Mouse (Mus musculus) MEL-GATA-1-ER (cell line): Measurements from ENCODE around the gene Mbl1.

Experiments
- DNase-seq: peaks from one replicate; pipeline ENCODE4 v3.0.0-alpha.2; 2012; ENCODE audit warnings: low read depth; ENCODE audit errors: extremely low read depth

Gene Mbl1

DNA sequence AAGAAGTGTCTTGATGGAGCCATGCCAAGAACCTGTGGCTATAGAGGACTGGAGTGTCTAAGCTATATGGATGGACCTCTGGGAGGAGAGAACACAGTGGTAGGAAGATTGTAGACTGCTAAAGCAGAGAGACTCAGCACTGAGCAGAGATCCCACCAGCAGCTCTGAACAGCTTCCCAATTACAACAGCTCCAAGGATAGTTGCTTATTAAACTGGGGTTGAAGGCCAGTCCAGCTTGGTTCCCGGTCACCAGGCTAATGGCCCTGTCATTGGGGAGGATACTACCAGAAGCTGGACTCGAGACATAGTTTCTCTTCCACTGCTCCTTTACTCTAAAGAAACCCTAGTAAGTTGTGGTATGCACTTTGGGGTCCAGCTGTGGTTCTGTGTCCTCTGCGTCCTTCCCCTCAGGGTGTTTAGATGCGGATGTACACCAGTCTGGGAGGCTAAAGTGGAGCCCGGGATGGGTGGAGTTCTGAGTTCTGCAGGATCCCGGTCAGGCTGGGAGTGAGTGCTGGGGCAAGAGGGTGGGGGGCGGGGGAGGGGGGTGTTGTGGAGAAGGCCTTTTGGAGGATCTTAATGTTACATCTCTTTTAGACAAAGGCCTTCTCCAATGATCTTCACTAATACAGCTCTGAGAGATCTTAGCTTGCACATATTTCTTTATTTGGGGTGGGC is at the start of gene Mbl1:
Mbl1 (plus strand) TSS at position 239 of the 679 bp plus-strand sequence.
- DNase-seq: no peak

DNA sequence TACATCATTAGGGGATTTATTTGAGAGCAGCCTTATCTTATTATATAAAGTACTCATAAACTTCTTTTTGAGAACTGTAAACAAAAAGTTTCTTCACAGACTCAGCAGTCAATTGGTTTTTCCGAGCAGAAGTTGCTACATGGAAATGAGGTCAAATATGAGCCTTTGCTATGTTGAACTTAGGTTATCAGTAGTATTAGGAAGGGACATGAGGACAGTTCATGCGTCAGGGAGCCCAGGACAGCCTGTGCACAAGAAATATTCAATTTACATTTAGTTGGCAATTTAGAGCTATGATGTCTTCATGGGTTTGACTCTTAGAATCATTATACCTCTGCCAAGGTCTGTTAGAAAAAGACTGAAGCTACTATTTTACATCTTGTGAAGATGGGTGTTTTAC is 49.0 kb upstream of the Mbl1 start:
- no peak for DNase-seq

DNA sequence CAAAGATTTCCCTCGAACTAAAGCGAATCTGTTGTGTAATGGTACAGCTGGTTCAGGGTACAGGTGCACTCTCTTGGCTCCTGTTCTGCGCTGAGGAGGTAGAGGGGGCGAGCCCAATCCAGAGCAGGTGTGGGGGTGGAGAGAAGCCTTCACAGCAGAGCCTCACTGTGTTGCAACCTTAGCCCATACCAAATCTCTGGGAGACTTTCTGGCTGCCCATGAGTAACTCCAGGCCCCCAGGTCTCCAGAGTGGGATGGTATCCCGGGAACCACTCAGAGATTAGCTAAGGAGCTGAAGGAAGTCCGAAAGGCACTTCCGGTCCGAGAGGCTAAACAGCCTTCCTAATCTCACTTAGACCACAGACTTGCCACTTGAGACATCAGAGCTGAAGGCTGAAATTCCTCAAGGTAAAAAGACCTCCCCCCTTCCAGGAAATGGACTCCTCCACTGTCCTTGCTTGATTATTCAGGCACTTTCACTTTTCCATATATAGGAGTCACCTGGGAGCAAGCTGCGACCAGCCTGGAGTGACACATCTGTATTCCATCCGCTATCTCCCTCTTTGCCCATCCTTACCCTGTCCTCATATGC is 46.3 kb upstream of the Mbl1 start, which contains the start of gene Mat1a:
Mat1a (plus strand) TSS at position 183 of the 592 bp plus-strand sequence.
- no peak for DNase-seq

DNA sequence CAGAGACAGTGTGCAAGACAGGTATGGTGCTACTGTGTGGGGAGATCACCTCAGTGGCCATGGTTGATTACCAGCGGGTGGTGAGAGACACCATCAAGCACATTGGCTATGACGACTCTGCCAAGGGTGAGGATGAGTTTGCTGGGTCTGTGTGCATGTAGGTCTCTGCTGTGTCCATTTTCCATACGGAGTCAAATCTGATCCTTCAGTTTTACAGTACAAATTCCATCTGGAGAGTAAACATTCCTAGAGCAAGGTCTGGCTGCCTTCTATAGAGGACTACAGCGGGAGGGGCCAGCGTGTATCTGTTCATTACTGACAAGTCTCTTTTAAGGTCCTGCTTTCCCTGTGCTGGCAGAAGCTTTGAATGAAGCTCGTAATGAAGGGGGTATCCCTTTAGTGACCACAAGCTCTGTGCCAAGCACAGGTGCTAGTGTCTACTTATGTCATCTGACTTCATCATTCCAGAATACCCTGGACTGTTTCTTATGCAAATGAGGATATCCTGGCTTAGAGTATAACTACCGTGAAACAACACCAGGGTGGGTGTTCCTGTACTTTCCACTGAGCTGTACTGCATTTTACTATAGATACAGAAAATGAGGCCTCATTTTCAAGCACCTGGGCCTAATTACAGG is 40.1 kb upstream of the Mbl1 start:
- no peak for DNase-seq

DNA sequence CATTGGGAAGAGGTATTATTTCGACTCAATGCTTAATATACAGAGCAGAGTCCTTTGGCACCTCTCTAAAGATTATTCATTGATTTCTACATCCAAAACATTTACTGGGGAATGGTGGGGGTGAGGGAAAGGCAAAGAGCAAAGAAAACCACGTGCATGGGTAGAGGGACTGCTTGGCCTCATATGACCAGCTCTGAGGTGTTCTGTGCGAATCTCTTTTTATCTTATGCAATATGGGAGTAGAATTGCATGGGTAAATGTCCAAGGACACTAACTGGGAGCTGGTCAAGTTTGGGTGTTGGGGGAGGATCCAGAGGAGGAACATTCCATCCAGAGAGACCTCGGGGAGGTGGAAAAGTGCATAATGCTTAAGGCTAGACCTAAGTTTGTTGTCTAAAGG is 38.3 kb upstream of the Mbl1 start:
- DNase-seq: no peak

DNA sequence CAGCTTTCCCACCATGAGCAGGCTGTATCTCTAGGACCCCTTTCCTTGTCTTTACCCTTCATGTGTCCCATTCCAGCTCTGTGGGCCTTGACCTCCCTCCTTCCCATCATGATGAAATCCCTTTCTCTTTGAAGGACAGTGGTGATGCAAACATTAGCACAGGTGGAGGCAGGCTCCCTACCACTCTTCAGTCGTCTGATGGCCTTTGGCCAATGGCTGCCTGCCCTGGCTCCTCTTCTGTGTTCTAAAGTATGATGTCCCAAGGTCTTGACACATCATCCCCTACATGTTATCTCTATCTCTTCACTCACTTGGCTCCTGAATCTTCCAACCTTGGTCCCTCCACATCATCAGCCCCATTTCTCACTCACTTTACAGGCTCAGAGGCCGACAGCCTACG is 35.0 kb upstream of the Mbl1 start:
- no peak for DNase-seq

DNA sequence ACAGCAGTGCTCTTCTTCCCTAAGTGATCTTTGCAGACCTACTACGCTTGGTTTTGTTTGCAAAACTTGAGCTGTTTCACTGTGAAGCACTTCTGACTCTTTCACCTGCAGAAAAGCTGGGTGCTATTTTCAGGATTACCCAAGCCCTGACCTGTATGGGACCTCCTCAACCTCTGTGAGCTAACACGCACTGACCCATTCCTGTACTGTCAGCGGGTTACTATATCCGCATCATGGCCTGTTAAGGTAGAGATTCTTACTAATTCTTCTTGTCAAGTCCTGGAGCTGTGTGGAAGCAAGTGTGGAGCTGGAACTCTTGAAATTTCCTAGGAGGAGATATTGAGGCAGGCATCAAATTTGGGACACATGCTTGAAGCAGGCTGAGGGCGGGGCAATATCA is 26.6 kb upstream of the Mbl1 start:
- no peak for DNase-seq

DNA sequence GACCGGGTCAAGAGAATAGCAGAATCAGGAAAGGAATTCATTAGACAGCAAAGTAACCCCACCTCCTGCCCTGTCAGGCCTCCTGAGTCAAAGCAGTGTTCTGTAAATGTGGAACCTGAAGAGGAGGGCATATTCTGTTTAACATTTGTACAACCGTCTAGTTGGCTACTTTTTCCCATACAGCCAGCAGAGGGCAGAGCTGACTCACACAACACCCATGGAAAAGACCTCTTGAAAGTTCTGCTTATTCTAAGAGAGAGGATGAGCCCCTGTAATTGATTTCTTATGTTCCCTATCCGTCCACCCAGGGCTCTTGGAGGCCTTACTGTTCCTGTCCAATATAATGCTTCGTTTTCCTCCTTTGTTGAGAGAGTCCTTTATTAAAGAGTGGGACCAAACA is 23.3 kb upstream of the Mbl1 start:
- no peak for DNase-seq

DNA sequence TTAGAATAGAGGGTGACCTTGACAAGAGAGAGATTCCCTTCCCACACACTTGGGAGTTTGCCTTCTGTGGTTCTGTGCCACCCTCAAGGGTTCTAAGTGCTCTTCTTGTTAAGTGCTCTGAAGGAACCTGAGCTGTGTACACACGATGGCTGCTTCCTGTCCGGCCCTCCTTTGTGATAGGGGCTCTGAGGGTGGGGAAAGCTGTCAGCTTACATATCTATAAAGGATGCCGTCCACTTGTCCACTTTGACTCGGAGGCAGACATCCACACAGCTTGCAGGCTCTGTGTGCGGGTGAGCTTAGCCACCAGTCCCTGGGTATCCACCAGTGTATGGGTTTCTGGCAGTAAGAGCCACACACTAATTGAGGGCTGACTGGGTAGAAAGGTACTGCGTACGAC is 19.7 kb upstream of the Mbl1 start, which contains the start of gene Sftpa1:
Sftpa1 (plus strand) TSS at position 243 of the 400 bp plus-strand sequence.
- DNase-seq: no peak

DNA sequence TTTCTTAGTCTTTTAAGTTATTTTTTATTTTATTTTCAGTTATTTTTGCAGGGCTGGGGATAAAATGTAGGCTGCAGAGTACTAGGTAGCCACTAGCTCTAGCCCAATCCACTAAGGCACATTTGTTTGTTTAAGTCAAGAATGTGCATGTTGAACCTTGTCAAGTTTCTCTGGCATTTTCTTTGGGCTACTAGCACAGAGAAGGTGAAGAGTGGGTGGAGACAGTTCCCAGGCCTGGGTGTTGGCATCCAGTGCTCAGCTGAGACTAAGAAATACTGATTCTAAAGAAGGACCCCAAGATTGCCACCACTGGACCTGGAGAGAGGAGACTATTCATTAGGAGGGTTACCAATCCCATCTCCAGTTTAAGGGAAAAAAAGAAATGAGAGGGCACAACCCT is 14.3 kb upstream of the Mbl1 start:
- no peak for DNase-seq

DNA sequence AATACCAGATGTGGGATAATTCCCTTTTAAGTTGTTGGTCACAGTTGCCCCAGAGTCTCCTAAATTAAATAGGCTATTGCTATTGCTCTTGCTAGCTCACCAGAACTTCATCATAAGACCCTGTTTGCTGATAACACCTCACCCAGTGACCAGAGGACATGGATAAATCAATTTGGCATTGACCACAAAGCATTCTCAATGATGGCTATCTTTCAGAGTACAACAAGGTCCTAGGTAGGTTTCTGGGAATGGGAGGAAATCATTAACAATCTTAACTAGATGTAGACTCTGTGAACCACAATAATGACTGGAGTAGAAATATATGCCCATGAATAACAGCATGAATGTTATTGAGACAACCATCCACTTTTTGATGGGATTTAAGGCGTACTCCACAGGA is 10.6 kb upstream of the Mbl1 start:
- no peak for DNase-seq

DNA sequence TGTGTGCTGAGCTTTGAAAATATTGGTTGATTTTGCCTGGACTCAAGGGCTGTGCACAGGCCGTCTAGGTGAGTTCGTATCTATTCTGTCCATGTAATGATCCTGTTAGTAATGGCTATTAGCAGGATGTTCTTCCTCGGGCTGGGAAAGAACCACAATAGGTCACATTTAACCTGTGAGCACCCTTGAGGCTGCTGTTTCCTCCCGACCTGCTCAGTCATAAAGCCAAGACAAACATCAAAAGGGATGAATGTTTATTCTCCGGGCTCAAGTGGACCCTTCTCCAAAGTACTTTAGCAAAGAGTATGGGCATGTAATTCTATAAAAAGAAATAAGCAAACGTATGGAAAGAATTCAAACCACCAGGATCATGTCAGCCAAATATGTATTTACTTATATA is 5.2 kb upstream of the Mbl1 start:
- DNase-seq: no peak

DNA sequence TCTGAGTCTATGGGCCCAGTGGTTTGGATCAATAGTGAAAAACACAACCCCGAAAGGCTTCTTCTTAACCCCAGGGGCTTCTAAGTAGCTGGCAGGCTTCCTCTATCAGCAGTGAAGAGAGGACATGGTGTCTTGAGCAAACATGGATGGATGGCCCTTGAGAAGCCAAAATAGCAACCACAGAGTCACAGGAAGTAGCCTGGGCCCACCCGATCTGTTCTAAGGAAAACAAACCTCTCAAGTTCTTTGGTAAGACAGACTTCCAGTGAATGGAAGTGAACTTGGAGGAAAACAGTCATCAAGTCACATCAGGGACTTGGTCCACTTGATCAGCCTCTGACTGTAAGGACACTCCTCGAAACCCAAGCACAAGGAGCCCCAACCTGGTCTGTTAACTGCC is 4.3 kb upstream of the Mbl1 start:
- no peak for DNase-seq

DNA sequence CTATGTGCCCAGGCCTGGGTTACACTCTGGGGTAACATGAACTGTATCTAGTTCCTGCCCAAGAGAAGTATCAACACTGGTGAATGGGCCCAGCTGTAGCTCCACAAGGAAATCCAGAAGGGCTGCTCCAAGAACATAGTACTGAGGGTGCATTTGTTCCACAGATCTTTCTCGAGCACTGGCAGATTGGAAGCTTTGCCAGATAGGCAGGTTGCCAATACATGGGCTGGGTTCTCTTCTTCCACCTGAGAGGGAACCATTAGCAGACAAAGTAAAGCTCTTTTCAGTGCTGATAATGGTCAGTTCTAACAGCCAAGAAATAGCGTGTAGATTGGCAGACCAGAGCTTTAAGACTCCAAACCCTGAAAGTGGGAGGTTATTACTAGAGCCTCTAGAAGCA is 3.9 kb upstream of the Mbl1 start:
- no peak for DNase-seq

DNA sequence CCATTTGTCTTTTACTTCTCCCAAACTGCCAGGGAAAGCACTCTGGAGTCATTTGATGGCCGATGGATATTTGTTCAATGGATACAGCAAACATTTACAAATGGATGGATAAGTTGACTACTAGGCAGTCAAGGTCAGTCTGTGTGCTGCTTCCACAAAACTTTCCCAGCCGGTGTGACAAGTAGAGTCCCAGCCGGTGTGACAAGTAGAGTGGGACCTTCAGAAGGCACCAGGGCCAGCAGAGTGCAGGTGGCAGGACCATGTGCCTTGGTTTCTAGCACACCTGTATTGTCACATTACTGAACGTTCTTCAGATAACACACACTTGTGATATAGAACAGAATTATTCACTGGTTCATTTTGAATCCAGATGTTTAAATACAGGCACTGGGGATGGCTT is 8.8 kb downstream of the Mbl1 start:
- no peak for DNase-seq

DNA sequence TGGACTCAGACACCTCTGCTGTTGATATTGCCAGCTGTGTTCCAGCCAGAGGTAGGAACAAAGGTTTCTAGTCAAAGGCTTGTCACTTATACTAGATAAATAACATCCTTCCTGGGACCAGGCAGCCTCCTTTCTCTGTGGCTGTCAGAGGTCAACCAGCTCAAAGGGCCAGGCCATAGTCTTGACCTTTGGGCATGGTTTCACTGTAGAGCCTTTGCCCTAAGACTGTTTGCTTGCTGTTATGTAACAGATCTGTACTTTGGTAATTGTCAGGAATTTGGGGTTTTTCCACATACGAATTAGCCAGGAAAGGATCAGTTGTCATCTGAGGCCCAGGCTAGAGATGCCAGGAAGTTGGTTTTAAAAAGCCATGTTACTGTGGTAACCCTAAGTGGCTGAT is 9.5 kb downstream of the Mbl1 start:
- DNase-seq: no peak

DNA sequence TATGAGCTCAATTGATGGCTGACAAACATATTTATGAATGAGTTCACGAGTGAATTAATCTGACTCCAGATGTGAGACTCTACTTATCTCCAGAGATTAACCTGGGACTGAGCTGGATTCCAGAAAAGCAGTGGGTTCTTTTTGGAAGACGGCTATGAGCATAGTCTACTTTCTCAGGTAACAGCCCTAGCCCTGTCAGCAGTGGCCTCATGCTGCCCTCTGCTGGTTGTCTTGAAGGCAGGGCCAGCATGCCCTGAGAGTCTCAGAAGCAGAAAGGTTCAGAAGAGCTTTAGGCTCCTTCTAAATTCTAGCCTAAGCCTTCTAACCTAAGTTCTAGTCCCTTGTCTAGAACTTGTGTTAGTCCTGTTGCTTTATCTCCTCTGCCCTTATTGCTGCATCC is 11.4 kb downstream of the Mbl1 start:
- no peak for DNase-seq

DNA sequence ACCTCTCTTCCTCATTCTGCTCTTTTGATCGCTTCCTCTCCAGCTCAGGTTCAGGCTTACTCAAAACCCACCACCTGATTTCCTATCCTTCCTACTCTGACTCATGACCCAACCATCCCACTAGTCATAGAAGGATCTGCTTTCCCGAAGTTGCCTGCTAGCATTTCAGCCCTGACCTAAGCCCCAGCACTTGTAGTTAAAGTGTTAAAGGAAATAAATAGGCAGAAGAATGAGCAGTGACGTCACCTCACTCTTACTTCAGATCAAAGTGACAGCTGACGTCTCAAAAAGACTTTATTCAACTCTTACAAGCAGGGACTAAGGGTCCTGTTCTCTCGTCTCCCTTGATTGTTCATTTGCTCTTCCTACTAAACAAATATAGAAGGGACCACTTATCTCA is 16.0 kb downstream of the Mbl1 start:
- DNase-seq: no peak

DNA sequence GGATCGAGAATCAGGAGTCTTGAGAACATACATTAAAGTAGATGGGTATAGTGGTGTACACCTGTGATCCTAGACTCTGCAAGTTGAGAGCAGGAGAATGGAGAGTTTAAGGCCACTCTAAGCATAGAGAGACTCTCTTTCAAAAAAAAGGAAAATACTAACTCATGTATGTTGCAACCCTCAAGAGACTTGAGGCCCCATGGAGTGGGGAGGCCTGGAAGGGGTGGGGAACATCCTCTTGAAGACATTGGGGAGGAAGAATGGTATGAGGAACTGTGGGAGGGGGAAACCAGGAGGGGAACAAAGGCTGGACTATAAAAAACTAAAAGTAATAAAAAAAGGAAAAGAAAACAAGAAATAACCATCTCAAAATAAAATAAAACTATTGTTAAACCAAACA is 17.3 kb downstream of the Mbl1 start:
- no peak for DNase-seq

DNA sequence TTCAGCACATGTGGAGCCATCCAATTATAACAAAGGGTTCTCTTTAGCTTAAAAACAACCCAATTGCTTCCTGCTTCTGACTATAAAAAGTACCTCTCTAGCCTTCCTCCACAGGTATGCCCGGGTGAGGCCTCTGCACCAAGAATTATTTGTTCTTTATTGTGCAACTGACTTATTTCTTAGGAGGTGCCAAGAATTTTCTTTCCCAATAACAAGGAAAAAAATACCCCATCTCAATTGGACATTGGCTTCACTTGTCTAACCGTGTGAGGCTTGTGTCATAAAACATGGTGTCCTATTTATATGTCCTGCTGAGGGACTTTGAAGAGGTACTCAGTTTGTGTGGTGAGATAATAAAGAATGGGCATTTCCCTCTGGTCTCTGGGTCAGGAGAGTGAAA is 19.3 kb downstream of the Mbl1 start:
- no peak for DNase-seq

DNA sequence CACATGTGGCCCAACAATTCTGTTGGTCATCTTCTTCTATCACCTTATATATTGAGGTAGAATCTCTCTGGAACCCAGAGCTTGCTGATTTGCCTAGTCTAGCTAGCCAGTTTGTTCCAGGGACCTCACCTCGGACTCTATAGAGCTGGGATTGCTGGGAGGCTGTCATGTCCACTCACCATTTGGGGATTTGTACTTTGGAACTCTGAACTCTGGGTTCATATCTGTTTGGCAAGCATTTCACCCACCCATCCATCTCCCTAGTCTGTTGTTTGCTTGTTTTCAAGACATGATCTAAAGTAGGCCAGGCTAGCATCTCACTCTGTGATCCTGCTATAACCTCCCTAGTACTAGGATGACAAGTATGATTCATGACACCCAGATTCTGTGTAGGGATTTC is 23.5 kb downstream of the Mbl1 start:
- DNase-seq: no peak

DNA sequence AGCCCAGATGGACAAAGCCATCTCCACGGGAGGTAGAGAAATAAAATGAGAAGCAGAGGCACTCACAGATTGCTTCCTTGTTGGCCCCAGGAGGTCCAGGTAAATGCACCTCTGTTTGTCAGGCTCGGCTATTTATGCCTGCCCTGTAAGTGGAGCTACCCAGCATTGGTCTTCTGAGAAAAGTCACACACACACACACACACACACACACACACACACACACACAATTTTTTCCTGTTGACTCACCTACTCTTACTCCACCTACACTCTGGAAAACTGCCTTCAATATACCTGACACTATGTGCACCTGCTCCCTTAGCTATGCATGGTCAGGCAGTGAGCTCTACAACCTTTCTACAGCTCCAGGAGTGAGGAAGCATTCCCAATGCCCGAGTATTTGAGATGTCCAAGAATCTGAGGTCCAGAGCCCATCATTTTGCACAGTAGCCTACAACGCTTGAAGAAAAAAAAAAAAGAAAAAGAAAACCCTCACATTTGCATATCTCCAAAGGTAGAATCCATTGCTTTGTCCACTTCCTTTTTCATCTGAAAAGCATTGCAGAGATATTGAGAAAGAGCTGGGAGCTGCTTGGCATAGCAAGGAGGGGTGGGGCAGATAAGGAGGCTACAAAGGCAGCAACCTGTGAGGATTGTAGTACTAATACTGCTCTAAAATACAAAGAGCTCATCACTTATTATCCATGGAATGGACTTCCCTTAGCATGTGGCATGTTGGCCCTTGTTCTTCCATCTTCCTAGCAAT is 34.0 kb downstream of the Mbl1 start, which contains the start of gene Sftpd:
Sftpd (minus strand) TSS at position 91 of the 763 bp plus-strand sequence.
- DNase-seq: no peak
